Mouse (Mus musculus) Patski (cell line): Measurements from ENCODE around the gene Olfr360. TPM values are rescaled to one million over a fixed set of nuclear protein-coding genes. Genes with fewer than 3 reads are reported as not detected.
"Not testable (repeated sequence)": the region's sequence is repeated elsewhere in the genome, so short reads cannot be mapped to it uniquely, and the experiment has no call there.

Source experiments
- ATAC-seq: fragments of 100-300 bp; one replicate; pipeline ENCODE4 v1.8.0; 2021
- CTCF ChIA-PET: fragments of 350-600 bp; sonication (Branson Sonifier 250); formaldehyde crosslinking; loops from one replicate; lab custom pipeline; 2022; ENCODE audit warnings: inconsistent platforms; lab: Charles Lee
- POLR2A ChIA-PET: fragments of 350-600 bp; sonication (Branson Sonifier 250); formaldehyde crosslinking; loops from one replicate; lab custom pipeline; 2022; ENCODE audit warnings: antibody characterized with exemption, inconsistent platforms; lab: Charles Lee
- DNase-seq: peaks from one replicate; pipeline ENCODE4 v3.0.0-alpha.2; 2011; ENCODE audit warnings: low read depth, low spot score
- H3K27me3 ChIP-seq: fragments of 371-371 bp; one replicate; pipeline ENCODE4 v1.5.1; 2021
- CTCF ChIP-seq: fragments of 100-300 bp; IDR thresholded peaks from one replicate; pipeline ENCODE4 v1.5.1; 2021
- in situ Hi-C: fragments of 300-500 bp; cut with MboI; formaldehyde crosslinking; loops from 3 replicates; pipeline ENCODE4 v1.11.1; 2018; ENCODE audit warnings: low pct_unique_long_range_greater_than_20kb, mixed read lengths
- polyA plus RNA-seq: library from polyadenylated mRNA; unstranded; gene quantifications from one replicate; pipeline ENCODE4 v1.2.3, GENCODE M21; 2021

Gene Olfr360
- not detected for polyA plus RNA-seq

GRCm38 (mm10) chr2:37065446-37065845, at the start of gene Olfr360:
Gene Olfr360, plus strand, starts transcription at chr2:37065746.
- in situ Hi-C loops, result no loop called here
- H3K27me3 ChIP-seq, result no peaks in the 10 kb centered on the region
- ChIA-PET POLR2A (no interaction called here), CTCF (no interaction called here)
- TF ChIP-seq CTCF, result no peak
- ATAC-seq (no peak), DNase-seq (no peak)

- POLR2A ChIA-PET, DNase-seq, CTCF ChIA-PET, ATAC-seq, in situ Hi-C loops, H3K27me3 ChIP-seq: not testable (repeated sequence)
Measured at GRCm38 (mm10) chr2:37089190-37089589, 23.6 kb downstream of the Olfr360 start, which contains the start of gene Olfr361. Gene Olfr361, minus strand, starts transcription at chr2:37089290.

- no peak for TF ChIP-seq CTCF
- DNase-seq (no peak), ATAC-seq (no peak)
- CTCF ChIA-PET, result no interaction called here
- POLR2A ChIA-PET, result no interaction called here
- in situ Hi-C loops, result no loop called here
- H3K27me3 ChIP-seq, result no peaks in the 10 kb centered on the region
Measured at GRCm38 (mm10) chr2:37117810-37118209, 52.3 kb downstream of the Olfr360 start, which contains the start of gene Olfr362. Gene Olfr362, minus strand, starts transcription at chr2:37117910.

Other genes starting within 250 kb of the Olfr360 start
- gene Olfr3, start 248.7 kb upstream of the Olfr360 start, polyA plus RNA-seq, result not detected
- not detected for gene Olfr350, start 219.4 kb upstream of the Olfr360 start, polyA plus RNA-seq
- gene Olfr351, start 203.1 kb upstream of the Olfr360 start, polyA plus RNA-seq, result 0.06 TPM
- not detected for gene Olfr352, start 197.3 kb upstream of the Olfr360 start, polyA plus RNA-seq
- not detected for gene Olfr353, start 172.8 kb upstream of the Olfr360 start, polyA plus RNA-seq
- not detected for gene Olfr354, start 160.1 kb upstream of the Olfr360 start, polyA plus RNA-seq
- not detected for gene Olfr355, start 136.8 kb upstream of the Olfr360 start, polyA plus RNA-seq
- not detected for gene Olfr356, start 128.6 kb upstream of the Olfr360 start, polyA plus RNA-seq
- gene Olfr357, start 71.9 kb upstream of the Olfr360 start, polyA plus RNA-seq, result not detected
- not detected for gene Olfr358, start 56.4 kb upstream of the Olfr360 start, polyA plus RNA-seq
- gene Olfr361, start 23.5 kb downstream of the Olfr360 start, polyA plus RNA-seq, result not detected
- gene Olfr362, start 52.2 kb downstream of the Olfr360 start, polyA plus RNA-seq, result not detected
- gene Olfr364-ps1, start 73.6 kb downstream of the Olfr360 start, polyA plus RNA-seq, result not detected
- not detected for gene Olfr365, start 122.5 kb downstream of the Olfr360 start, polyA plus RNA-seq
- gene Olfr366, start 145.8 kb downstream of the Olfr360 start, polyA plus RNA-seq, result not detected